ENCODE assay signal across 17 mouse cellular contexts in the genomic region with DNA sequence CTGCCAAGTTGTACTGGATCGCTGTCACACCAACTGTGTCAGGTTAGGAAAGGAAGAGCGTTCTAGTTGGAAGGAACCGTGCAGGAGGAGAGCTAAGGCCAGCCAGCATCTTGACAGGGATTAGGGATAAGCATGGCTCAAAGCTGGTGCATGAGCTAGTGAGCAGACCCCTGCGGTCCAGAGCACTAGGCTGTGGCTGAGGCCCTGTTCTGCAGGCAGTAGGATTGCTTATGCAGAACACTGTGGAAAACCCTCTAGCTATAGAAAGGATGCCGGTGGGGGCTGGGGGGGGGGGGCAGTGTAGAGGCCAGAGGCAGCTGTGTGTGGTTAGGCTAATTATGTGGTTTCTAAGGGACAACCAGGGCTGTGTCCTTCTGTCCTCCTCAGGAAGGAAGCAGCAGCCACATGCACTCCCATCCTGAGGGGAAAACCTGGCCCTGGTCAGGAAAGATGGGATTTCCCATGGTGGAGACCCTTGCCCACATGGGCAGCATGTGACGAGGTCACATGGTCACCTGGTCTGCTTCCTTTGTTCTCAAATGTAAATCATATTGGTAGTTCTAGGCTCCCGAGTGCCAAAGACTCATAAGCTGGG. TPM values are rescaled to one million over a fixed set of nuclear protein-coding genes. Genes with fewer than 3 reads are reported as not detected.
DNase-seq lines count a peak whose midpoint lies in the region; ATAC-seq and TF ChIP-seq lines count a peak whose summit lies in the region.
"Had no signal": no experiment of that assay in that cellular context is flagged by ENCODE, and none has a peak within 500 bp of the region (broad histone marks: within the 10 kb centered on the region; RNA-seq: fewer than 3 reads in every experiment).

No protein-coding gene starts in this region.

- ATAC-seq in forebrain, embryonic 12.5 days (ENCODE audit: low FRiP score), result no peak
- ATAC-seq in forebrain, embryonic 16.5 days, result no peak
- ATAC-seq in midbrain, embryonic 16.5 days, result no peak
- ATAC-seq in megakaryocyte progenitor cell, adult 5-6 weeks (replicated peaks; ENCODE audit: poor library complexity), result peak; percentile 33

- H3K4me3 ChIP-seq in forebrain, embryonic 12.5 days (replicated peaks), result no peak overlapping the region
- H3K4me3 ChIP-seq in forebrain, embryonic 16.5 days (replicated peaks; ENCODE audit: low read length), result no peak overlapping the region
- H3K4me3 ChIP-seq in midbrain, embryonic 10.5 days, result no peak overlapping the region
- H3K4me3 ChIP-seq in midbrain, embryonic 16.5 days (ENCODE audit: low read depth, low read length), result no peak overlapping the region
- H3K4me3 ChIP-seq in embryonic facial prominence, embryonic 10.5 days, result no peak overlapping the region
- H3K4me3 ChIP-seq in left cerebral cortex, adult 2 months, result no peak overlapping the region
- H3K4me3 ChIP-seq: limb, embryonic 13.5 days; stomach, embryonic 15.5 days had no signal

- H3K27ac ChIP-seq in forebrain, embryonic 12.5 days, result 0 out of 2 replicates have a peak overlapping the region, but pooled peaks have one; percentile 9
- no peak overlapping the region for H3K27ac ChIP-seq in forebrain, embryonic 16.5 days (ENCODE audit: low read length)
- peak overlapping the region; percentile 53 for H3K27ac ChIP-seq in midbrain, embryonic 10.5 days (replicated peaks)
- H3K27ac ChIP-seq in midbrain, embryonic 16.5 days (ENCODE audit: low read length), result no peak overlapping the region
- H3K27ac ChIP-seq in embryonic facial prominence, embryonic 10.5 days (replicated peaks), result peak overlapping the region; percentile 74
- no peak overlapping the region for H3K27ac ChIP-seq in left cerebral cortex, adult 2 months
- H3K27ac ChIP-seq: limb, embryonic 13.5 days; stomach, embryonic 15.5 days had no signal

- H3K4me2 ChIP-seq in forebrain, embryonic 12.5 days, result no peak overlapping the region
- no peak overlapping the region for H3K4me2 ChIP-seq in forebrain, embryonic 16.5 days (ENCODE audit: low read length)
- H3K4me2 ChIP-seq in midbrain, embryonic 16.5 days (ENCODE audit: low read length), result no peak overlapping the region
- H3K4me2 ChIP-seq: limb, embryonic 13.5 days; stomach, embryonic 15.5 days had no signal

- no peak for DNase-seq in midbrain, embryonic 10.5 days (ENCODE audit: low spot score)
- DNase-seq in embryonic facial prominence, embryonic 10.5 days (ENCODE audit: low spot score), result peak; percentile 32
- DNase-seq in adrenal gland, adult 2 months, result no peak
- DNase-seq in left cerebral cortex, adult 2 months (ENCODE audit: extremely low spot score in 1 of 2, low spot score in 2 of 2), result no peak
- DNase-seq: adrenal gland, postnatal 14 days; cerebellum, adult 9-10 months; embryo, embryonic 11 days; kidney, adult 9 months; lung, postnatal 36 days; right cerebral cortex, adult 18-20 months; thymus, postnatal 14 days had no signal

- WGBS in forebrain, embryonic 12.5 days, result 51% methylated on average over 7 of the region's 7 CpGs
- WGBS in forebrain, embryonic 16.5 days, result 58% methylated on average over 7 of the region's 7 CpGs
- WGBS in midbrain, embryonic 10.5 days, result 59% methylated on average over 7 of the region's 7 CpGs
- WGBS in midbrain, embryonic 16.5 days, result 41% methylated on average over 7 of the region's 7 CpGs
- 59% methylated on average over 7 of the region's 7 CpGs for WGBS in embryonic facial prominence, embryonic 10.5 days

- 0 out of 2 replicates have a peak overlapping the region, but pooled peaks have one; percentile 1 for H3K9ac ChIP-seq in forebrain, embryonic 12.5 days
- no peak overlapping the region for H3K9ac ChIP-seq in forebrain, embryonic 16.5 days (replicated peaks; ENCODE audit: low read depth, low read length)
- no peak overlapping the region for H3K9ac ChIP-seq in midbrain, embryonic 16.5 days (ENCODE audit: low read depth, low read length)
- H3K9ac ChIP-seq: limb, embryonic 13.5 days; stomach, embryonic 15.5 days had no signal

- peaks cover 9% of the 10 kb centered on the region for H3K4me1 ChIP-seq in forebrain, embryonic 12.5 days
- H3K4me1 ChIP-seq in forebrain, embryonic 16.5 days (replicated peaks; ENCODE audit: control insufficient read depth, insufficient read depth, low read length), result no peaks in the 10 kb centered on the region
- H3K4me1 ChIP-seq in midbrain, embryonic 10.5 days, result peaks cover 13% of the 10 kb centered on the region
- H3K4me1 ChIP-seq in midbrain, embryonic 16.5 days (ENCODE audit: control insufficient read depth, insufficient read depth, low read length), result no peaks in the 10 kb centered on the region
- H3K4me1 ChIP-seq in embryonic facial prominence, embryonic 10.5 days, result peaks cover 11% of the 10 kb centered on the region

- H3K36me3 ChIP-seq in forebrain, embryonic 12.5 days (replicated peaks), result no peaks in the 10 kb centered on the region
- H3K36me3 ChIP-seq in forebrain, embryonic 16.5 days (ENCODE audit: control insufficient read depth, insufficient read depth), result no peaks in the 10 kb centered on the region
- no peaks in the 10 kb centered on the region for H3K36me3 ChIP-seq in midbrain, embryonic 10.5 days
- no peaks in the 10 kb centered on the region for H3K36me3 ChIP-seq in midbrain, embryonic 16.5 days (ENCODE audit: control insufficient read depth, insufficient read depth, low read length)
- no peaks in the 10 kb centered on the region for H3K36me3 ChIP-seq in embryonic facial prominence, embryonic 10.5 days (replicated peaks)
- H3K36me3 ChIP-seq: limb, embryonic 13.5 days; stomach, embryonic 15.5 days had no signal

- peaks cover 13% of the 10 kb centered on the region; the same call in 1 of the 2 replicates for H3K27me3 ChIP-seq in forebrain, embryonic 12.5 days
- no peaks in the 10 kb centered on the region for H3K27me3 ChIP-seq in forebrain, embryonic 16.5 days (replicated peaks; ENCODE audit: control insufficient read depth, insufficient read depth, low read length)
- no peaks in the 10 kb centered on the region for H3K27me3 ChIP-seq in midbrain, embryonic 10.5 days (ENCODE audit: low read depth, poor library complexity, severe bottlenecking)
- no peaks in the 10 kb centered on the region for H3K27me3 ChIP-seq in midbrain, embryonic 16.5 days (ENCODE audit: control insufficient read depth, insufficient read depth, low read depth, low read length)
- 0 out of 2 replicates have a peak, but pooled peaks cover 8% of the 10 kb centered on the region for H3K27me3 ChIP-seq in embryonic facial prominence, embryonic 10.5 days (replicated peaks; ENCODE audit: low read depth, poor library complexity, severe bottlenecking)
- H3K27me3 ChIP-seq: limb, embryonic 13.5 days; stomach, embryonic 15.5 days had no signal

- no peaks in the 10 kb centered on the region for H3K9me3 ChIP-seq in forebrain, embryonic 12.5 days
- H3K9me3 ChIP-seq in forebrain, embryonic 16.5 days (ENCODE audit: control insufficient read depth, low read length), result no peaks in the 10 kb centered on the region
- H3K9me3 ChIP-seq in midbrain, embryonic 10.5 days (replicated peaks), result no peaks in the 10 kb centered on the region
- no peaks in the 10 kb centered on the region for H3K9me3 ChIP-seq in midbrain, embryonic 16.5 days (replicated peaks; ENCODE audit: control insufficient read depth, low read length, poor library complexity, severe bottlenecking)
- no peaks in the 10 kb centered on the region for H3K9me3 ChIP-seq in embryonic facial prominence, embryonic 10.5 days
- H3K9me3 ChIP-seq: limb, embryonic 13.5 days; stomach, embryonic 15.5 days had no signal

- intact Hi-C loops in left cerebral cortex, adult 2 months (cut with DNase I), result no loop called here

- TF ChIP-seq CTCF in left cerebral cortex, adult 2 months (IDR thresholded peaks at IDR 0.05), result no peak

RNA-seq across cellular contexts. Expression of a gene that starts 7.0 kb away (rescaled TPM):
- 30.1 and 30.8 TPM in 2 replicates for polyA plus RNA-seq in forebrain, embryonic 12.5 days (2016; fragmentation: Nextera tagmentation; extraction: Ambion mirVana)
- 26.4 and 31.0 TPM in 2 replicates for polyA plus RNA-seq in forebrain, embryonic 16.5 days (2015; fragmentation: Nextera tagmentation; extraction: Ambion mirVana)
- polyA plus RNA-seq in midbrain, embryonic 10.5 days (2016; fragmentation: Nextera tagmentation; extraction: Ambion mirVana), result 20.4 and 26.8 TPM in 2 replicates
- 29.8 and 35.3 TPM in 2 replicates for polyA plus RNA-seq in midbrain, embryonic 16.5 days (2015; fragmentation: Nextera tagmentation; extraction: Ambion mirVana)
- 18.4 and 20.4 TPM in 2 replicates for polyA plus RNA-seq in embryonic facial prominence, embryonic 10.5 days (2016; fragmentation: Nextera tagmentation; extraction: Ambion mirVana)
- total RNA-seq in megakaryocyte progenitor cell, adult 5-6 weeks (2015), result 6.9 and 8.4 TPM in 2 replicates
- 6.6 and 6.9 TPM in 2 replicates for total RNA-seq in megakaryocyte progenitor cell, adult 5-6 weeks (2017)
- 10 to 100 TPM; 26.1 to 30.6 TPM for total RNA-seq in adrenal gland, adult 2 months (2021)
- 47.8 and 50.1 TPM in 2 replicates for polyA plus RNA-seq in adrenal gland, adult 2 months (2012; rRNA removed)
- total RNA-seq in left cerebral cortex, adult 2 months (2021), result 10 to 100 TPM; 21.3 to 22.6 TPM

RNA-seq across cellular contexts. Expression of a gene that starts 11.3 kb away (rescaled TPM):
- 1.2 and 2.0 TPM in 2 replicates for polyA plus RNA-seq in forebrain, embryonic 12.5 days (2016; fragmentation: Nextera tagmentation; extraction: Ambion mirVana)
- polyA plus RNA-seq in forebrain, embryonic 16.5 days (2015; fragmentation: Nextera tagmentation; extraction: Ambion mirVana), result 0.97 and 1.1 TPM in 2 replicates
- polyA plus RNA-seq in midbrain, embryonic 10.5 days (2016; fragmentation: Nextera tagmentation; extraction: Ambion mirVana), result 1.3 TPM in 2 replicates
- polyA plus RNA-seq in midbrain, embryonic 16.5 days (2015; fragmentation: Nextera tagmentation; extraction: Ambion mirVana), result 0.85 and 0.86 TPM in 2 replicates
- 1.2 and 1.8 TPM in 2 replicates for polyA plus RNA-seq in embryonic facial prominence, embryonic 10.5 days (2016; fragmentation: Nextera tagmentation; extraction: Ambion mirVana)
- 3.2 and 3.9 TPM in 2 replicates for total RNA-seq in megakaryocyte progenitor cell, adult 5-6 weeks (2015)
- 1.5 and 1.7 TPM in 2 replicates for total RNA-seq in megakaryocyte progenitor cell, adult 5-6 weeks (2017)
- total RNA-seq in adrenal gland, adult 2 months (2021), result 1 to 10 TPM; 7.2 to 9.5 TPM
- polyA plus RNA-seq in adrenal gland, adult 2 months (2012; rRNA removed), result 3.2 and 3.4 TPM in 2 replicates
- 1 to 10 TPM; 1.6 to 3.2 TPM for total RNA-seq in left cerebral cortex, adult 2 months (2021)

RNA-seq across cellular contexts. Expression of a gene that starts 49.8 kb away (rescaled TPM):
- 0.96 and 1.4 TPM in 2 replicates for polyA plus RNA-seq in forebrain, embryonic 12.5 days (2016; fragmentation: Nextera tagmentation; extraction: Ambion mirVana)
- 2.0 and 3.0 TPM in 2 replicates for polyA plus RNA-seq in forebrain, embryonic 16.5 days (2015; fragmentation: Nextera tagmentation; extraction: Ambion mirVana)
- polyA plus RNA-seq in midbrain, embryonic 10.5 days (2016; fragmentation: Nextera tagmentation; extraction: Ambion mirVana), result 1.1 and 2.4 TPM in 2 replicates
- polyA plus RNA-seq in midbrain, embryonic 16.5 days (2015; fragmentation: Nextera tagmentation; extraction: Ambion mirVana), result 1.3 and 3.6 TPM in 2 replicates
- polyA plus RNA-seq in embryonic facial prominence, embryonic 10.5 days (2016; fragmentation: Nextera tagmentation; extraction: Ambion mirVana), result 2.5 and 6.0 TPM in 2 replicates
- total RNA-seq in megakaryocyte progenitor cell, adult 5-6 weeks (2015), result 0.27 and 0.34 TPM in 2 replicates
- not detected in 2 replicates for total RNA-seq in megakaryocyte progenitor cell, adult 5-6 weeks (2017)
- total RNA-seq in adrenal gland, adult 2 months (2021), result under 1 TPM in 1 of 2 experiments, not detected in 1; 0.24 TPM
- polyA plus RNA-seq in adrenal gland, adult 2 months (2012; rRNA removed), result 1.5 and 8.5 TPM in 2 replicates
- 1 to 10 TPM; 5.9 to 6.4 TPM for total RNA-seq in left cerebral cortex, adult 2 months (2021)

Comparison
In these comparisons a context has a peak if more than half of its experiments do, and no peak if none do; other contexts are left out.
1. H3K27ac ChIP-seq: peak in forebrain, embryonic 12.5 days (single experiment), midbrain, embryonic 10.5 days (single experiment) and embryonic facial prominence, embryonic 10.5 days (single experiment); none in forebrain, embryonic 16.5 days (single experiment), midbrain, embryonic 16.5 days (single experiment) and left cerebral cortex, adult 2 months (single experiment).